ENCODE assay signal across 31 mouse cellular contexts in the genomic region with DNA sequence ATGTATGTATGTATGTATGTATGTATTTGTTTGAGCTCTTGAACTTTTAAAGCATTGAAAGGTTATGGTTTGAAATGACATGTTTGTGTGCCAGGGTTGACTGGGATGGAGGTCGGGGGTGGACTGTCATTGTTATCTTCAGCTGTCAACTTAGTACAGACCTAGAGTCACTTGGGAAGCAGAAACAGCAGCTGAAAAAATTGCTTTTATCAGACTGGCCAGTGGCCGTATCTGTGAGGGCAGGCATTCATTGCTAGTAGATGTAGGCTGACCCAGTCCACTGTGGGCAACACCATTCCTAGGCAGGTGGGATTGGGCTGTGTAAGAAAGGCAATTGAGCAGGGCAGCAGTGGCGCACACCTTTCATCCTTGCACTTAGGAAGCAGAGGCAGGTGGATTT. TPM values are rescaled to one million over a fixed set of nuclear protein-coding genes. Genes with fewer than 3 reads are reported as not detected.
DNase-seq lines count a peak whose midpoint lies in the region; ATAC-seq lines count a peak whose summit lies in the region.
"Had no signal": no experiment of that assay in that cellular context is flagged by ENCODE, and none has a peak within 500 bp of the region (broad histone marks: within the 10 kb centered on the region; RNA-seq: fewer than 3 reads in every experiment).

No protein-coding gene starts in this region.

- DNase-seq in heart, postnatal 36 days: no peak
- no peak for DNase-seq in midbrain, embryonic 14.5 days
- no peak for DNase-seq in kidney, postnatal 36 days
- no peak for DNase-seq in frontal cortex, postnatal 36 days (ENCODE audit: low spot score in 2 of 2)
- DNase-seq: adrenal gland, adult 8-10 months; adrenal gland, postnatal 25 days; cerebellum, adult 11-12 months; cerebellum, adult 8-10 months; cerebellum, postnatal 10 days; cerebellum, postnatal 36 days; embryo, embryonic 11 days; gastrocnemius, postnatal 25 days; heart, adult 18-20 months; heart, postnatal 14 days had no signal

- intact Hi-C loops in heart, postnatal 36 days (cut with DNase I): no loop called here

- ATAC-seq in heart, embryonic 11.5 days (replicated peaks; ENCODE audit: insufficient number of reproducible peaks, low FRiP score, low TSS enrichment): peak; percentile 52; the same call in 1 of the 2 replicates
- no peak for ATAC-seq in megakaryocyte, adult 5-6 weeks (ENCODE audit: poor library complexity, severe bottlenecking)
- peak; percentile 34; the same call in 1 of the 2 replicates for ATAC-seq in liver, embryonic 15.5 days (ENCODE audit: insufficient read depth)
- ATAC-seq in midbrain, embryonic 14.5 days (ENCODE audit: low FRiP score, low TSS enrichment): no peak
- ATAC-seq: forebrain, embryonic 13.5 days; forebrain, embryonic 16.5 days; Patski had no signal

- no peak overlapping the region for H3K9ac ChIP-seq in heart, embryonic 11.5 days (ENCODE audit: low read depth, low read length)
- no peak overlapping the region for H3K9ac ChIP-seq in liver, embryonic 15.5 days
- H3K9ac ChIP-seq in midbrain, embryonic 14.5 days (replicated peaks; ENCODE audit: low read length): no peak overlapping the region
- H3K9ac ChIP-seq: embryonic facial prominence, embryonic 13.5 days; forebrain, embryonic 13.5 days; heart, embryonic 13.5 days; hindbrain, embryonic 12.5 days; hindbrain, embryonic 15.5 days had no signal

- no peaks in the 10 kb centered on the region for H3K36me3 ChIP-seq in heart, embryonic 11.5 days (ENCODE audit: control insufficient read depth, insufficient read depth, low read length)
- peaks cover 8% of the 10 kb centered on the region for H3K36me3 ChIP-seq in megakaryocyte, embryonic 14.5 days (replicated peaks; ENCODE audit: low read length)
- H3K36me3 ChIP-seq in liver, embryonic 15.5 days (replicated peaks): no peaks in the 10 kb centered on the region
- no peaks in the 10 kb centered on the region for H3K36me3 ChIP-seq in midbrain, embryonic 14.5 days (ENCODE audit: control insufficient read depth, insufficient read depth, low read length)
- H3K36me3 ChIP-seq: embryonic facial prominence, embryonic 10.5 days; embryonic facial prominence, embryonic 13.5 days; heart, embryonic 13.5 days; hindbrain, embryonic 12.5 days; hindbrain, embryonic 15.5 days had no signal

- H3K9me3 ChIP-seq in heart, embryonic 11.5 days (replicated peaks; ENCODE audit: control insufficient read depth, low read length): no peaks in the 10 kb centered on the region
- no peaks in the 10 kb centered on the region for H3K9me3 ChIP-seq in megakaryocyte, embryonic 14.5 days
- no peaks in the 10 kb centered on the region for H3K9me3 ChIP-seq in liver, embryonic 15.5 days (replicated peaks)
- peaks cover 4% of the 10 kb centered on the region; the same call in 1 of the 2 replicates for H3K9me3 ChIP-seq in midbrain, embryonic 14.5 days (ENCODE audit: control insufficient read depth, low read length)
- H3K9me3 ChIP-seq: embryonic facial prominence, embryonic 10.5 days; embryonic facial prominence, embryonic 13.5 days; hindbrain, embryonic 12.5 days; hindbrain, embryonic 15.5 days had no signal

- peaks cover 4% of the 10 kb centered on the region; the same call in 1 of the 2 replicates for H3K4me1 ChIP-seq in heart, embryonic 11.5 days (ENCODE audit: control insufficient read depth, insufficient read depth, low read length)
- H3K4me1 ChIP-seq in megakaryocyte, embryonic 14.5 days: peaks cover 19% of the 10 kb centered on the region
- 0 out of 2 replicates have a peak, but pooled peaks cover 5% of the 10 kb centered on the region for H3K4me1 ChIP-seq in liver, embryonic 15.5 days (replicated peaks)
- H3K4me1 ChIP-seq in midbrain, embryonic 14.5 days (ENCODE audit: control insufficient read depth, insufficient read depth, low read length): peaks cover 14% of the 10 kb centered on the region

- WGBS in heart, embryonic 11.5 days (ENCODE audit: insufficient replicate concordance): 40% methylated on average over 3 of the region's 3 CpGs
- 47% methylated on average over 3 of the region's 3 CpGs for WGBS in liver, embryonic 15.5 days (ENCODE audit: insufficient replicate concordance)
- WGBS in midbrain, embryonic 14.5 days: 83% methylated on average over 3 of the region's 3 CpGs

- no peak overlapping the region for H3K4me2 ChIP-seq in heart, embryonic 11.5 days
- no peak overlapping the region for H3K4me2 ChIP-seq in liver, embryonic 15.5 days
- H3K4me2 ChIP-seq in midbrain, embryonic 14.5 days (ENCODE audit: low read length): no peak overlapping the region
- H3K4me2 ChIP-seq: embryonic facial prominence, embryonic 13.5 days; forebrain, embryonic 13.5 days; heart, embryonic 13.5 days; hindbrain, embryonic 12.5 days; hindbrain, embryonic 15.5 days had no signal

- H3K4me3 ChIP-seq in heart, embryonic 11.5 days (ENCODE audit: low read depth, low read length): no peak overlapping the region
- peak overlapping the region; percentile 80 for H3K4me3 ChIP-seq in megakaryocyte, embryonic 14.5 days (replicated peaks)
- H3K4me3 ChIP-seq in liver, embryonic 15.5 days (replicated peaks): no peak overlapping the region
- H3K4me3 ChIP-seq in midbrain, embryonic 14.5 days (replicated peaks; ENCODE audit: low read depth, low read length): no peak overlapping the region
- H3K4me3 ChIP-seq: embryonic facial prominence, embryonic 10.5 days; embryonic facial prominence, embryonic 13.5 days; erythroblast, embryonic 14.5 days; forebrain, embryonic 13.5 days; heart, embryonic 13.5 days; hindbrain, embryonic 12.5 days; hindbrain, embryonic 15.5 days had no signal

- H3K27me3 ChIP-seq in heart, embryonic 11.5 days (ENCODE audit: control insufficient read depth, insufficient read depth, low read length): no peaks in the 10 kb centered on the region
- no peaks in the 10 kb centered on the region for H3K27me3 ChIP-seq in megakaryocyte, embryonic 14.5 days (replicated peaks)
- peaks cover 5% of the 10 kb centered on the region for H3K27me3 ChIP-seq in liver, embryonic 15.5 days
- H3K27me3 ChIP-seq in midbrain, embryonic 14.5 days (ENCODE audit: control insufficient read depth, insufficient read depth, low read length): no peaks in the 10 kb centered on the region
- H3K27me3 ChIP-seq: embryonic facial prominence, embryonic 13.5 days; forebrain, embryonic 13.5 days; heart, embryonic 13.5 days; hindbrain, embryonic 12.5 days; hindbrain, embryonic 15.5 days; Patski had no signal

- no peak overlapping the region for H3K27ac ChIP-seq in heart, embryonic 11.5 days (ENCODE audit: low read depth, low read length)
- no peak overlapping the region for H3K27ac ChIP-seq in liver, embryonic 15.5 days (replicated peaks)
- H3K27ac ChIP-seq in midbrain, embryonic 14.5 days (replicated peaks; ENCODE audit: low read depth, low read length): no peak overlapping the region
- H3K27ac ChIP-seq: embryonic facial prominence, embryonic 10.5 days; embryonic facial prominence, embryonic 13.5 days; forebrain, embryonic 13.5 days; heart, embryonic 13.5 days; hindbrain, embryonic 12.5 days; hindbrain, embryonic 15.5 days had no signal

RNA-seq across cellular contexts. Expression of gene Tuba1a, which starts 6.0 kb away (rescaled TPM):
- 1,237 and 1,376 TPM in 2 replicates for polyA plus RNA-seq in heart, embryonic 11.5 days (2014; fragmentation: Nextera tagmentation; extraction: Ambion mirVana)
- total RNA-seq in heart, postnatal 36 days (2021): 10 to 100 TPM; 73.0 to 74.5 TPM
- polyA plus RNA-seq in megakaryocyte, embryonic 14.5 days (2012; ENCODE audit: insufficient read depth, low replicate concordance): 40.3 and 115 TPM in 2 replicates
- total RNA-seq in megakaryocyte, adult 5-6 weeks (2015): 118 and 120 TPM in 2 replicates
- 64.2 and 66.5 TPM in 2 replicates for total RNA-seq in megakaryocyte, adult 5-6 weeks (2017)
- polyA plus RNA-seq in liver, embryonic 15.5 days (2015; fragmentation: Nextera tagmentation; extraction: Ambion mirVana): 71.7 and 75.1 TPM in 2 replicates
- 17,220 and 18,751 TPM in 2 replicates for polyA plus RNA-seq in midbrain, embryonic 14.5 days (2014; fragmentation: Nextera tagmentation; extraction: Ambion mirVana)

RNA-seq across cellular contexts. Expression of gene Gm49450, which starts 6.2 kb away (rescaled TPM):
- polyA plus RNA-seq in heart, embryonic 11.5 days (2014; fragmentation: Nextera tagmentation; extraction: Ambion mirVana): not detected in 2 replicates
- total RNA-seq in heart, postnatal 36 days (2021): not detected
- polyA plus RNA-seq in megakaryocyte, embryonic 14.5 days (2012; ENCODE audit: insufficient read depth, low replicate concordance): 2.5 and 169 TPM in 2 replicates
- total RNA-seq in megakaryocyte, adult 5-6 weeks (2015): 0.25 and 0.64 TPM in 2 replicates
- not detected in 2 replicates for total RNA-seq in megakaryocyte, adult 5-6 weeks (2017)
- not detected in 2 replicates for polyA plus RNA-seq in liver, embryonic 15.5 days (2015; fragmentation: Nextera tagmentation; extraction: Ambion mirVana)
- polyA plus RNA-seq in midbrain, embryonic 14.5 days (2014; fragmentation: Nextera tagmentation; extraction: Ambion mirVana): not detected in 2 replicates
- total RNA-seq: adrenal gland, adult 8-10 months; adrenal gland, postnatal 25 days; ES-E14; gastrocnemius, adult 8-10 months; gastrocnemius, postnatal 25 days; heart, adult 18-20 months; heart, postnatal 14 days; hematopoietic stem cell, adult 5-6 weeks had no signal
- polyA plus RNA-seq: embryonic facial prominence, embryonic 10.5 days; embryonic facial prominence, embryonic 13.5 days; erythroblast, embryonic 14.5 days; forebrain, embryonic 13.5 days; forebrain, embryonic 16.5 days; heart, embryonic 13.5 days; heart, embryonic 16.5 days; hindbrain, embryonic 12.5 days; hindbrain, embryonic 15.5 days; Patski had no signal

RNA-seq across cellular contexts. Expression of gene Tuba1b, which starts 25.2 kb away (rescaled TPM):
- 1,819 and 1,826 TPM in 2 replicates for polyA plus RNA-seq in heart, embryonic 11.5 days (2014; fragmentation: Nextera tagmentation; extraction: Ambion mirVana)
- total RNA-seq in heart, postnatal 36 days (2021): 100 to 1,000 TPM; 130 to 145 TPM
- polyA plus RNA-seq in megakaryocyte, embryonic 14.5 days (2012; ENCODE audit: insufficient read depth, low replicate concordance): 19.4 and 182 TPM in 2 replicates
- 2,048 and 2,084 TPM in 2 replicates for total RNA-seq in megakaryocyte, adult 5-6 weeks (2015)
- 628 and 646 TPM in 2 replicates for total RNA-seq in megakaryocyte, adult 5-6 weeks (2017)
- 1,053 and 1,106 TPM in 2 replicates for polyA plus RNA-seq in liver, embryonic 15.5 days (2015; fragmentation: Nextera tagmentation; extraction: Ambion mirVana)
- 1,095 and 1,120 TPM in 2 replicates for polyA plus RNA-seq in midbrain, embryonic 14.5 days (2014; fragmentation: Nextera tagmentation; extraction: Ambion mirVana)

RNA-seq across cellular contexts. Expression of gene Lmbr1l, which starts 41.5 kb away (rescaled TPM):
- 4.0 and 5.7 TPM in 2 replicates for polyA plus RNA-seq in heart, embryonic 11.5 days (2014; fragmentation: Nextera tagmentation; extraction: Ambion mirVana)
- total RNA-seq in heart, postnatal 36 days (2021): 10 to 100 TPM; 15.0 TPM
- 0.87 and 4.8 TPM in 2 replicates for polyA plus RNA-seq in megakaryocyte, embryonic 14.5 days (2012; ENCODE audit: insufficient read depth, low replicate concordance)
- total RNA-seq in megakaryocyte, adult 5-6 weeks (2015): 10.7 and 11.1 TPM in 2 replicates
- total RNA-seq in megakaryocyte, adult 5-6 weeks (2017): 11.1 and 28.8 TPM in 2 replicates
- polyA plus RNA-seq in liver, embryonic 15.5 days (2015; fragmentation: Nextera tagmentation; extraction: Ambion mirVana): 4.7 and 4.8 TPM in 2 replicates
- polyA plus RNA-seq in midbrain, embryonic 14.5 days (2014; fragmentation: Nextera tagmentation; extraction: Ambion mirVana): 11.2 and 19.4 TPM in 2 replicates

Comparison
In these comparisons a context has a peak if more than half of its experiments do, and no peak if none do; other contexts are left out.
1. ATAC-seq: peak in heart, embryonic 11.5 days (single experiment) and liver, embryonic 15.5 days (single experiment); none in megakaryocyte, adult 5-6 weeks (single experiment) and midbrain, embryonic 14.5 days (single experiment).
2. RNA of gene Tuba1a, which starts 6.0 kb away (polyA plus RNA-seq): 17,220 to 18,751 TPM in midbrain, embryonic 14.5 days; 1,237 to 1,376 TPM in heart, embryonic 11.5 days, 40.3 to 115 TPM in megakaryocyte, embryonic 14.5 days and 71.7 to 75.1 TPM in liver, embryonic 15.5 days; every median in the first group is over 10 times any median in the second.